Mouse (Mus musculus): ENCODE results near the gene Gprc5c.

DNA sequence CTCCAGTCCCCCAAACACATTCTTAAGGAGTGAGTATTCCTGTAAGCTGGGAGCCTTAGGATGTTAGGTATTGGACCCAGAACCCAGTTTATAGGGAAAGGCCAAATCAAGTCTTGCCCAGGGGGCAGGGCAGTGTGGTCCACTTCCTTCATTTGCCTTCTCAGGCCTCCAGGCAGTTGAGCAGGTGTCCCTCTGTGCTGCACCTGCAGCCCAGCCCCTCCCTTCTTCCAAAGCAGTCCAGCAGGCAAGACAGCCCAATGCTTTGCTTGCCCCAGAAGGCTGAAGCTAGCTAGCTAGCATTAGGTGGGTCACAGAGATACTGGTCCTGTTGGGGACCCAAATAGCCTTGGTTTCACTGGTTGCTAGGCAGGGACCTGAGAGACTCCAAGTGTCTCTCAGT is 29.2 kb downstream of the Gprc5c start:
- TF ChIP-seq POLR2A (IDR thresholded peaks at IDR 0.05; ENCODE audit: borderline replicate concordance, extremely low read depth, insufficient read depth, insufficient read length, poor library complexity, severe bottlenecking) (no peak), CTCF (IDR thresholded peaks at IDR 0.05; ENCODE audit: borderline replicate concordance, extremely low read depth, insufficient read depth, insufficient read length) (no peak)
